Mouse (Mus musculus): Measurements from ENCODE around the gene Gucy2g. TPM values are rescaled to one million over a fixed set of nuclear protein-coding genes. Genes with fewer than 3 reads are reported as not detected.

Gene Gucy2g
- total and polyA plus RNA-seq, 3 experiments, result 0.65 to 2.4 TPM; not detected in 1

DNA sequence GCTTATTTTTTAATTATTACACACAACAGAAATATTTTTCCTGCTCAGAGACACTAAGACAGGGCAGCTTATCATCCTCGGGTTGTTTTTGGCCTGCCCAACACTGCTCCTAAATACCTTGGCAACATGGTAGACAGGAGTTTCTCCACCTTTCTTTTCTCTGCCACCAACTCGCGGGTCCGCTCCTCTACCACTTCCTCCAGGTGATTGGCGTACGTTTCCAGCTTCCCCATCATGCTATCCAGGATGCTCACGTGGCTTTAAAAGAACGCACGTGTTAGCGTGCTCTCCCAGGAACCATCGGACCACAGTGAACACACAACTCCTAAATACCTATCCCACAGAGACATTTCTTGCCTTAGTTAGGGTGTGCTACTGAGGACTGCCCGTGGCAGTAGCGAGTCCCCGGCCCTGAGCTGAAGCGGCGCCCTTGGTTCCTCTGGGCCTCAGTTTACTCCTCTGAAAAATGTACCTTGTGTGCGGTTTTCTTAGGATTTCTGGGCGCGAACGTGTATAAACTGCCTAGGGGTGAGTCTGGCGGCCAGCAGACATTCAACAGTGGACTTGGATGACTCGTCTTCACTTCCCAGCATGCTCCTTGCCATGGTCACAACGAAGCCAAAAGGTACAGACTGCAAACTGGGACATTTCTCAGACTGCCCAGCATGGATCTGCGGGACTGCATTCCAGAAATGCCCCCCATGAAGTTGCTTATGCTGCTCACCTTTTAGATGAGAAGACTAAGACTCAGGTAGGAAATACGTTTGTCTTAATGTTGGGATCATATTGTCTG, 33.1 kb downstream of the Gucy2g start (continued):
- no peak for TF ChIP-seq POLR2AphosphoS5 (IDR thresholded peaks at IDR 0.05; ENCODE audit: borderline replicate concordance, low read depth, low read length)
- TF ChIP-seq ZMIZ1 (IDR thresholded peaks at IDR 0.05; ENCODE audit: low read depth, low read length), result no peak
- TF ChIP-seq POLR2AphosphoS2 (IDR thresholded peaks at IDR 0.05; ENCODE audit: low read length), result peak; percentile 49; the same call in 1 of the 2 replicates
- peak; percentile 99 for TF ChIP-seq MAX (IDR thresholded peaks at IDR 0.05; ENCODE audit: low read length)

DNA sequence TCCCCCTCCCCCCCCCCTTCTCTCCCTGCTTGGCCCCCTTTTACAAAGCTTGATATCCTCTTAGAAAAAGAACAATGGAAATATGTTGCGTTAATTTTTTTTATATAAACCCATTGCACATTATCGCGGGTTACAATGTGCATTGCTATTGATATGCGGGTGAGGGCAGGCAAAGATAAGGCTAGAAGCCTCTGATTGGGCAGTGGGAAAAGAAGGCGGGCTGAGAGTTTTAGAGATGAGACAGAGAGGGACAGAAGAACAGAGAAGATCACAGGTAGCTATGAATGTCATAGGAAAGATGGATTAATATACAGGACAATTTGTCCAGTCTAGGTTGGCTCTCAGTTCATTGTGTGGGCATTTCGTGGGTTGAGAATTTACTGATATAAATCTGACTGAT, 33.8 kb downstream of the Gucy2g start:
- no peaks in the 10 kb centered on the region for H3K9me3 ChIP-seq (replicated peaks; ENCODE audit: insufficient read depth, low read length)
- H3K9ac ChIP-seq (ENCODE audit: control insufficient read depth, low read depth, low read length, poor library complexity, severe bottlenecking), result peak overlapping the region; percentile 84
- H3K27ac ChIP-seq (ENCODE audit: control insufficient read depth, low read depth, low read length), result peak overlapping the region; percentile 80
- peak; percentile 94 for DNase-seq (ENCODE audit: low read depth, low spot score)
- peaks cover 19% of the 10 kb centered on the region for H3K79me2 ChIP-seq (ENCODE audit: control insufficient read depth, insufficient read depth, low read length, poor library complexity)
- H3K27me3 ChIP-seq (ENCODE audit: control insufficient read depth in 1 of 2, insufficient read depth in 2 of 2, low read length in 2 of 2), result no peaks in the 10 kb centered on the region
- peaks cover 0 to 13% of the 10 kb centered on the region in 2 experiments; a peak in 2 of 4 replicates for H3K36me3 ChIP-seq (ENCODE audit: control insufficient read depth in 1 of 2, insufficient read depth in 2 of 2, low read length in 2 of 2)
- H3K4me3 ChIP-seq (ENCODE audit: control insufficient read depth in 1 of 2, insufficient read depth in 1 of 2, low read depth in 2 of 2, low read length in 2 of 2), result peak overlapping the region; percentile 64 to 65
- peaks cover 0 to 13% of the 10 kb centered on the region in 2 experiments; a peak in 2 of 4 replicates for H3K4me1 ChIP-seq (ENCODE audit: control insufficient read depth in 1 of 2, insufficient read depth in 2 of 2, low read length in 2 of 2)
- TF ChIP-seq KAT2A (conservative IDR thresholded peaks at IDR 0.05; ENCODE audit: low read depth, low read length), result no peak
- TF ChIP-seq POLR2AphosphoS5 (IDR thresholded peaks at IDR 0.05; ENCODE audit: borderline replicate concordance, low read depth, low read length), result no peak
- TF ChIP-seq SIN3A (IDR thresholded peaks at IDR 0.05; ENCODE audit: low read length), result peak; percentile 55
- no peak for TF ChIP-seq USF2 (IDR thresholded peaks at IDR 0.05; ENCODE audit: borderline replicate concordance in 1 of 2, insufficient read depth in 1 of 2, low read depth in 1 of 2, low read length in 2 of 2)
- TF ChIP-seq MEF2A (IDR thresholded peaks at IDR 0.05; ENCODE audit: extremely low read depth, insufficient replicate concordance, low read depth, low read length, poor library complexity, severe bottlenecking), result no peak
- peak; percentile 84; the same call in 1 of the 2 replicates for TF ChIP-seq CHD1 (IDR thresholded peaks at IDR 0.05; ENCODE audit: low read depth, low read length)
- TF ChIP-seq EP300 (IDR thresholded peaks at IDR 0.05; ENCODE audit: low read depth in 1 of 2, low read length in 2 of 2), result peak; percentile 94 to 96
- TF ChIP-seq GABPA (IDR thresholded peaks at IDR 0.05; ENCODE audit: low read depth, low read length), result no peak
- no peak for TF ChIP-seq NRF1 (IDR thresholded peaks at IDR 0.05; ENCODE audit: insufficient read depth, low read depth, low read length, poor library complexity, severe bottlenecking)
- TF ChIP-seq HCFC1 (IDR thresholded peaks at IDR 0.05; ENCODE audit: low read depth, low read length), result peak; percentile 42; the same call in 1 of the 2 replicates
- TF ChIP-seq POLR2AphosphoS2 (IDR thresholded peaks at IDR 0.05; ENCODE audit: low read length), result peak; percentile 82; the same call in 1 of the 2 replicates
- peak; percentile 73 for TF ChIP-seq NELFE (IDR thresholded peaks at IDR 0.05; ENCODE audit: low read depth, low read length)
- no peak for TF ChIP-seq SMC3 (IDR thresholded peaks at IDR 0.05; ENCODE audit: low read depth, low read length)
- no peak for TF ChIP-seq JUND (IDR thresholded peaks at IDR 0.05; ENCODE audit: low read depth, low read length)
- TF ChIP-seq GATA1 (IDR thresholded peaks at IDR 0.05; ENCODE audit: low read depth, low read length), result peak; percentile 99
- peak; percentile 22; the same call in 1 of the 2 replicates for TF ChIP-seq MAX (IDR thresholded peaks at IDR 0.05; ENCODE audit: low read length)
- peak; percentile 35; the same call in 1 of the 2 replicates for TF ChIP-seq CHD2 (IDR thresholded peaks at IDR 0.05; ENCODE audit: low read length)
- TF ChIP-seq E2F4 (IDR thresholded peaks at IDR 0.05; ENCODE audit: borderline replicate concordance, low read depth, low read length), result peak; percentile 68; the same call in 1 of the 2 replicates
- no peak for TF ChIP-seq MXI1 (IDR thresholded peaks at IDR 0.05; ENCODE audit: low read depth, low read length)
- 0 out of 2 replicates have a peak, but pooled peaks have one; percentile 9 for TF ChIP-seq ZKSCAN1 (IDR thresholded peaks at IDR 0.05; ENCODE audit: low read depth, low read length)
- TF ChIP-seq POLR2A (IDR thresholded peaks at IDR 0.05; ENCODE audit: control insufficient read depth in 1 of 2, insufficient read depth in 1 of 2, low read depth in 1 of 2, low read length in 2 of 2, poor library complexity in 1 of 2), result peak in 1 of 2 experiments; percentile 60; a peak in 1 of 4 replicates
- TF ChIP-seq ETS1 (IDR thresholded peaks at IDR 0.05; ENCODE audit: low read depth, low read length), result peak; percentile 75; the same call in 1 of the 2 replicates
- TF ChIP-seq MYC (IDR thresholded peaks at IDR 0.05; ENCODE audit: low read depth, low read length), result no peak
- no peak for TF ChIP-seq UBTF (IDR thresholded peaks at IDR 0.05; ENCODE audit: borderline replicate concordance, insufficient read depth, low read depth, low read length)
- no peak for TF ChIP-seq ZC3H11A (IDR thresholded peaks at IDR 0.05; ENCODE audit: low read depth, low read length)
- no peak for TF ChIP-seq CTCF (IDR thresholded peaks at IDR 0.05 in 2 of 3, conservative IDR thresholded peaks at IDR 0.05 in 1 of 3; ENCODE audit: control insufficient read depth in 1 of 3, insufficient read depth in 1 of 3, low read depth in 2 of 3, low read length in 3 of 3, poor library complexity in 1 of 3, severe bottlenecking in 1 of 3)
- peak; percentile 73 for TF ChIP-seq TAL1 (IDR thresholded peaks at IDR 0.05; ENCODE audit: low read length)
- peak; percentile 74 for TF ChIP-seq ZNF384 (IDR thresholded peaks at IDR 0.05; ENCODE audit: low read depth, low read length)
- peak; percentile 63; the same call in 1 of the 2 replicates for TF ChIP-seq BHLHE40 (IDR thresholded peaks at IDR 0.05; ENCODE audit: borderline replicate concordance, low read depth, low read length)
- peak; percentile 96 for TF ChIP-seq TCF12 (IDR thresholded peaks at IDR 0.05; ENCODE audit: low read depth, low read length)
- TF ChIP-seq RAD21 (IDR thresholded peaks at IDR 0.05; ENCODE audit: low read depth, low read length), result no peak; the same call in 1 of the 2 replicates

Data from MEL (cell line).